Mouse (Mus musculus) erythroblast, embryonic 14.5 days (primary cell): ENCODE measurements around the gene Rnf5.

Experiments used
- GATA1 ChIP-seq: IDR thresholded peaks from 2 replicates; pipeline ENCODE4 v1.6.1; 2012; ENCODE audit warnings: low read length, inconsistent platforms, mixed read lengths
- TAL1 ChIP-seq: IDR thresholded peaks from 3 replicates; pipeline ENCODE4 v1.6.1; 2012; ENCODE audit warnings: low read length, inconsistent platforms, mixed read lengths

GRCm38 (mm10) chr17:34592581-34593549, 10.6 kb downstream of the Rnf5 start:
- no peak for TF ChIP-seq GATA1
- TF ChIP-seq TAL1: no peak
